Mouse (Mus musculus): ENCODE data around the gene Exog. TPM values are rescaled to one million over a fixed set of nuclear protein-coding genes. Genes with fewer than 3 reads are reported as not detected.

Exog gene
- polyA plus RNA-seq, 3 experiments from 2014 or later, result 11.1 to 12.1 (median 11.5) TPM

- ATAC-seq, result no peak
These were observed 66.2 kb downstream of the Exog start for GRCm38 (mm10) chr9:119510902-119511301.

- no peak for ATAC-seq
These were observed 68.2 kb downstream of the Exog start for GRCm38 (mm10) chr9:119512993-119513392.

GRCm38 (mm10) chr9:119513816-119514215, 69.1 kb downstream of the Exog start:
- ATAC-seq, result no peak

- ATAC-seq, result no peak
These were observed 70.2 kb downstream of the Exog start for GRCm38 (mm10) chr9:119514986-119515385.

Other genes with a start within 250 kb of the Exog start
- gene Slc22a13, start 235.8 kb upstream of the Exog start, polyA plus RNA-seq (2017; shearing (Covaris generic)), result not detected
- 1 to 10 TPM; 7.1 to 8.6 (median 8.3) TPM for gene Oxsr1, start 122.5 kb upstream of the Exog start, polyA plus RNA-seq (2017; shearing (Covaris generic))
- 10 to 100 TPM; 41.3 to 46.9 (median 41.3) TPM for gene Acaa1a, start 105.3 kb upstream of the Exog start, polyA plus RNA-seq (2017; shearing (Covaris generic))
- gene Myd88, start 103.5 kb upstream of the Exog start, polyA plus RNA-seq (2017; shearing (Covaris generic)), result 10 to 100 TPM; 72.5 to 96.3 (median 75.1) TPM
- under 1 TPM in 2 of 3 experiments, not detected in 1; 0.38 to 0.63 TPM for gene Xylb, start 87.6 kb upstream of the Exog start, polyA plus RNA-seq (2017; shearing (Covaris generic))
- not detected for gene Slc22a14, start 79.4 kb upstream of the Exog start, polyA plus RNA-seq (2017; shearing (Covaris generic))
- gene Acvr2b, start 42.8 kb upstream of the Exog start, polyA plus RNA-seq (2017; shearing (Covaris generic)), result not detected
- gene Scn5a, start 134.1 kb downstream of the Exog start, polyA plus RNA-seq (2017; shearing (Covaris generic)), result not detected

All from inflammation-experienced regulatory T-cells, adult 6 months (primary cell).